Mouse (Mus musculus): ENCODE data around the gene Mettl11b. TPM values are rescaled to one million over a fixed set of nuclear protein-coding genes. Genes with fewer than 3 reads are reported as not detected.
"Not testable (repeated sequence)": the region's sequence is repeated elsewhere in the genome, so short reads cannot be mapped to it uniquely, and the experiment has no call there.

Gene Mettl11b
- total RNA-seq (2014; rRNA removed) (not detected in 2 replicates), polyA plus RNA-seq (2012; rRNA removed) (not detected in 2 replicates)

DNA sequence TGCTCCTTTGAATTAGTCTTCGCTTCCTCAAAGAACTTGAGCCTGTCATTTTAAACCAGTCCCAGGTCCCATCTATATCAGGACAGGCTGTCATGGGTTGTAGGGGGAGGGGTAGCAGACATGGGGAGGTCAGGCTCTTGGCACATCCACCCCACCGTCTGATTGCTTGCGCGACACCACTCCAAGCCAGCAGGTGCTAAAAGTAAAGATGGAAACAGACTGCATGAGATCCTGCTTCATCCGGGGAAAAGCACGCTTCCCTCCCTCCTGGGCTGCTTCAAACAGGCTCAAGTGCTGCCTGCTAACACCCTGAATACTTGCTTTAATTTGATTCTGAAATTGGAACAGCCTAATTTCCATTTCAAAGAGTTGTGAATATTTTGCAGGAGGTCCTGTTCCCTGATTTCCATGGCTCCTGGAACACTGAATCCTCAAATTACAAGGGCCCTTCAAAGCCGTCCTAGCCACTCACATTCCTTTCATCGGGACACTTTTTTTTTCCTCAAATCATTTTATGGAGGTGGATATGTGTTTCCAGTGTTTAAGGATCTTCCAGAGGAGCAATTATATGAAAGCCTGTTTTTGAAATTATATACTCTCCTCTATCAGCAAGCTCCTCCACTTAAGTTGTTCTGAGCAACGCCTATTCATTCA is at the start of gene Mettl11b:
Mettl11b (minus strand) TSS at position 127 of the 654 bp plus-strand sequence.
- Histone ChIP-seq H3K4me1 (ENCODE audit: control insufficient read depth, insufficient read depth, low read length) (no peaks in the 10 kb centered on the region), H3K27ac (replicated peaks; ENCODE audit: insufficient read depth, low read depth, low read length) (no peak within 1 kb of the TSS), H3K79me2 (ENCODE audit: control insufficient read depth, insufficient read depth, low read length) (no peaks in the 10 kb centered on the region), H3K4me3 (ENCODE audit: insufficient read depth, low read depth, low read length) (no peak within 1 kb of the TSS), H3K9ac (ENCODE audit: low read depth, low read length) (no peak within 1 kb of the TSS), H3K36me3 (ENCODE audit: control insufficient read depth, insufficient read depth, low read length) (no peaks in the 10 kb centered on the region), H3K27me3 (ENCODE audit: control insufficient read depth, insufficient read depth, low read length) (no peaks in the 10 kb centered on the region)
- DNase-seq (ENCODE audit: extremely low read depth, low read depth, low spot score) = no peak
- TF ChIP-seq POLR2A (IDR thresholded peaks at IDR 0.05; ENCODE audit: extremely low read depth, insufficient read depth, low read length) (no peak), CTCF (IDR thresholded peaks at IDR 0.05; ENCODE audit: low read depth, low read length) (no peak)
- WGBS = 66% methylated on average over 9 of the region's 9 CpGs

DNA sequence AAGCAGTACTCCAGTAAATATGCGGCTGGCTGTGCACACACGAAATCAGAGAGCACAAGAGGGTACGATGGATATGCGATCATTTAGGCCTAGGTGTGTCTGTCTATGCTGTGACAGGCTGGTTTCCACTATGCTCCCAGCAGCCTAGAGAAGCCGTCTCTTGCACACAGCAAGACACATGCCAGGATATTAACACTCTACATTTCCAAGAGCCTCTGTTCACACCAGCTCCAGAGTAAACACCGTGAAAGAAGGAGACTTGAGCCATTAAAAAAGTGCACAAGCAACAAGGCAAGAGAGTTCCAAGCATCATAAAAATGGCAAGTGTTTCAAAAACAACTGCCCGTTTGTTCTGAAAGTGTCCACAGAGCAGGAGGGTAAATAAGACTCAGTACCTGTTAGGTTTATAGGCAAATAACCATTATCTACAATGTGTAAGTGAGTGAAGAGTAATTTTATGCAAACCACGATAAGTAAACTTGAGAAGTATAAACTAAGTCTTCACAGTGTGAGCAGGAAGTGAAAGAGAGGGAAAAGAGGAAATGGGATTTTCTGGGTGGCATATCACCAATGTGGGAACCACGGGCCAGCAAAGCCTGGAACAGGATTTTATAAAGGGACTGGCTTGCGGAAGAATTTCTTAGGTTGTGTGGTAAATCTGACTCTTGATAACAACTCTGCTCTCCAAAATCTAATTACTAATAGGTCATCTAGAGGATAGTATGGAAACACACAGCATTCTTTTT is 32.6 kb upstream of the Mettl11b start:
- 78% methylated on average over 10 of the region's 10 CpGs for WGBS
- Histone ChIP-seq H3K4me3 (ENCODE audit: insufficient read depth, low read depth, low read length) (no peak overlapping the region), H3K79me2 (ENCODE audit: control insufficient read depth, insufficient read depth, low read length) (no peaks in the 10 kb centered on the region), H3K9ac (ENCODE audit: low read depth, low read length) (no peak overlapping the region), H3K27me3 (ENCODE audit: control insufficient read depth, insufficient read depth, low read length) (no peaks in the 10 kb centered on the region), H3K27ac (replicated peaks; ENCODE audit: insufficient read depth, low read depth, low read length) (no peak overlapping the region), H3K36me3 (ENCODE audit: control insufficient read depth, insufficient read depth, low read length) (no peaks in the 10 kb centered on the region), H3K4me1 (ENCODE audit: control insufficient read depth, insufficient read depth, low read length) (no peaks in the 10 kb centered on the region)
- DNase-seq (ENCODE audit: extremely low read depth, low read depth, low spot score) = no peak
- TF ChIP-seq POLR2A (IDR thresholded peaks at IDR 0.05; ENCODE audit: extremely low read depth, insufficient read depth, low read length) = no peak
- TF ChIP-seq CTCF (IDR thresholded peaks at IDR 0.05; ENCODE audit: low read depth, low read length) = no peak

DNA sequence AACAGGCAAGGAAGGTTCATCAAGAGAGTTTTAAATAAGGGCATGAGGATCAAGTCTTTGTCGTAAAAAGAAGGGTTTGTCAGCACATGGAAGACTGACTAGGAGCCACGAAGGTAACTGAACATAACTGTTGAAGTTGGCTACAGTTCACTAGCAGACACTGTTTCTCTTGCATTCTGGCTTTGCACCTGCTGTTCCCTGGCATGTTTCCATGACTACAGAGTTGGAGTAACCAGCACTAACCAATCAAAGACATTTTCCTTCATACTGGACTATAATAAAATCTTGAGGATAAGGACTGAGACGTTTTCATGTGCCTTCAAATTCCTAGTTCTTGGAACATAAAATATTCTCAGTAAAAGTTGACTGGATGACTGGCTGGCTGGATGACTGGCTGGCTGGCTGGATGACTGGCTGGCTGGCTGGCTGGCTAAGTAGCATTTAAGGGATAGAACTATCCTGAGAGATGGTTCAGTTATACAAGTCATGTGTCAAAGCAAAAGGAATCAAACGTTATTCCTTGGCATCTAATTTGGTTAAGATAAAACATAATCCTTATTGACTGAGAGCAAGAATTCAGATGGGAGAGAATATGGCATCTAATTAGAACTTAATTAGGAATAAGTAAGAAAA is 26.4 kb upstream of the Mettl11b start:
- Histone ChIP-seq H3K36me3 (ENCODE audit: control insufficient read depth, insufficient read depth, low read length) (no peaks in the 10 kb centered on the region), H3K27ac (replicated peaks; ENCODE audit: insufficient read depth, low read depth, low read length) (no peak overlapping the region), H3K4me1 (ENCODE audit: control insufficient read depth, insufficient read depth, low read length) (no peaks in the 10 kb centered on the region), H3K9ac (ENCODE audit: low read depth, low read length) (no peak overlapping the region), H3K4me3 (ENCODE audit: insufficient read depth, low read depth, low read length) (no peak overlapping the region), H3K79me2 (ENCODE audit: control insufficient read depth, insufficient read depth, low read length) (no peaks in the 10 kb centered on the region), H3K27me3 (ENCODE audit: control insufficient read depth, insufficient read depth, low read length) (no peaks in the 10 kb centered on the region)
- no peak for TF ChIP-seq POLR2A (IDR thresholded peaks at IDR 0.05; ENCODE audit: extremely low read depth, insufficient read depth, low read length)
- no peak for TF ChIP-seq CTCF (IDR thresholded peaks at IDR 0.05; ENCODE audit: low read depth, low read length)
- 58% methylated on average over 4 of the region's 4 CpGs for WGBS
- no peak for DNase-seq (ENCODE audit: extremely low read depth, low read depth, low spot score)

DNA sequence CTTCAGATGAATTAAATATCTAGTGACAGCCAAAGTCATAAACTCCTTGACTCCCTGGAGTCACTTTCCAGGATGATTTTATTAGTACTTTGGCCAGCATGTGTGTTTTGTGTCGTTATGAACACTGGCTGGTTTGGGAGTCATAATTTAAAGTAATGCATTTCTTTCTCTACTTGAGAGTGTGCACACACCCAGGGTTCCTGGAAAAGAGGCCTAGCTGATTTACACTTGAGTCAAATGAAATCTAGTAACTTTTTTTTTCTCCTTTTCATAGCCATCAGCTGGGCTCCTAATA is 12.2 kb upstream of the Mettl11b start:
- no peak for DNase-seq (ENCODE audit: extremely low read depth, low read depth, low spot score)
- TF ChIP-seq CTCF (IDR thresholded peaks at IDR 0.05; ENCODE audit: low read depth, low read length) (no peak), POLR2A (IDR thresholded peaks at IDR 0.05; ENCODE audit: extremely low read depth, insufficient read depth, low read length) (no peak)

DNA sequence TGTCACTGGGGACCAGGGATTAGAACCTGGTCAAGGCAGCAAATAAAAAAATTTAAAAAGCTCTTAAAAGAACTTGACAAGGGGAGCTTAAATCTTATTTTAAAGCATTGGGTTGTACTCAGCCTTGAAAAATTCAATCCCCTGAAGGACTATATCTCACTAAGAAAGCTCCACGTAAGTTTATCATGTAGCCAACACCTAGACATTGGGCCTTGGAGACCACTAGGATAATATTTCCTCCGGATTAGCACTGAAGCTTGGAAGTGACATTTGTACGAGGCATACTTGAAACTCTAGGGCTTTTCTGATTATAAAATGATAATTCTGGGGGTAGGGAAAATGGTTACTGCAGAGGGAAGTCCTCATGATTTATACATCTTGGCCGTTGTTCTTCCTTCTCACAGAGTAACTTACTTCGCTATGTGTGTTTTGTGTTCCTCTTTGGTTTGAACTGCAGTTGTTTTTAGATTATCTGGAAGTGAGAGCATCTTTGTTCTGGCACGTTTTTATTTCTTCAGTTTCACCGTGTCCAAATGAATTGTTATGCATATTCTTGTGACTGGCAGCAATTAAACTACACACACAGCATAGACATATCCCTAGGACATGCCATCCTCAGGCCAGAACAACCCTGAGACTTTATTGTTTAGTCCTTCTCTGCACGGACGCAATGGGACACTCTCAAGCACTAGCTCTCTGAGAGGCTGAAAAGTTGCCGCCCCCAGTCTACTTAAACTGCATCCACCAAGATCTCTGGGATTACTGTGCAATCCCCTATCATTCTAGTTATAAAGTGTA is 11.6 kb upstream of the Mettl11b start:
- H3K4me1 ChIP-seq (ENCODE audit: control insufficient read depth, insufficient read depth, low read length) = no peaks in the 10 kb centered on the region
- no peak for TF ChIP-seq CTCF (IDR thresholded peaks at IDR 0.05; ENCODE audit: low read depth, low read length)
- no peak for TF ChIP-seq POLR2A (IDR thresholded peaks at IDR 0.05; ENCODE audit: extremely low read depth, insufficient read depth, low read length)
- no peaks in the 10 kb centered on the region for H3K36me3 ChIP-seq (ENCODE audit: control insufficient read depth, insufficient read depth, low read length)
- H3K9ac ChIP-seq (ENCODE audit: low read depth, low read length) = no peak overlapping the region
- H3K27me3 ChIP-seq (ENCODE audit: control insufficient read depth, insufficient read depth, low read length) = no peaks in the 10 kb centered on the region
- no peak overlapping the region for H3K27ac ChIP-seq (replicated peaks; ENCODE audit: insufficient read depth, low read depth, low read length)
- DNase-seq (ENCODE audit: extremely low read depth, low read depth, low spot score) = no peak
- no peaks in the 10 kb centered on the region for H3K79me2 ChIP-seq (ENCODE audit: control insufficient read depth, insufficient read depth, low read length)
- H3K4me3 ChIP-seq (ENCODE audit: insufficient read depth, low read depth, low read length) = no peak overlapping the region
- WGBS = 83% methylated on average over 10 of the region's 10 CpGs

More for the DNA sequence above, 12.2 kb upstream of the Mettl11b start:
- H3K79me2 ChIP-seq (ENCODE audit: control insufficient read depth, insufficient read depth, low read length) = no peaks in the 10 kb centered on the region
- no peak overlapping the region for H3K27ac ChIP-seq (replicated peaks; ENCODE audit: insufficient read depth, low read depth, low read length)
- H3K27me3 ChIP-seq (ENCODE audit: control insufficient read depth, insufficient read depth, low read length) = no peaks in the 10 kb centered on the region
- H3K4me3 ChIP-seq (ENCODE audit: insufficient read depth, low read depth, low read length) = no peak overlapping the region
- WGBS = 82% methylated on average over 1 of the region's 1 CpGs
- no peaks in the 10 kb centered on the region for H3K36me3 ChIP-seq (ENCODE audit: control insufficient read depth, insufficient read depth, low read length)
- H3K9ac ChIP-seq (ENCODE audit: low read depth, low read length) = no peak overlapping the region
- no peaks in the 10 kb centered on the region for H3K4me1 ChIP-seq (ENCODE audit: control insufficient read depth, insufficient read depth, low read length)

DNA sequence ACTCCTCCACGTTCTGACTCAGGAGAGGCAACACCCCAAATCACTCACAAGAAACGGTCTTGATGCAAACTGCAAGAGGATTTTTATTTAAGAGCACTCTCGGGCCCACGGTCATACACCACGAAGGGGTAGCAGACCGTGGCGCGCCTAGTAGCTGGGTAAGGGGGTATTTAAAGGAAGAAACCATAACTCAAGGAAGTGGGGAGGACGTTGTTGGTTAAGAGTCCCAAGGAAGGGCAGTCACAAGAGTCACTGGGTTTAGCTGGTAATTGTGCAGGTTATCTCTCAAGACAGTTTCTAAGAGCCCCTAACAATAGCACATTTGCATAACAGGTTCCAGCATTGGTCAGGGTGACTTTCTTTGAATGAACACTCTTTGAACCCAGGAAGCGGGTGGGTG is 6.1 kb upstream of the Mettl11b start:
- DNase-seq (ENCODE audit: extremely low read depth, low read depth, low spot score); H3K36me3 ChIP-seq (ENCODE audit: control insufficient read depth, insufficient read depth, low read length); H3K27me3 ChIP-seq (ENCODE audit: control insufficient read depth, insufficient read depth, low read length); H3K9ac ChIP-seq (ENCODE audit: low read depth, low read length); H3K4me1 ChIP-seq (ENCODE audit: control insufficient read depth, insufficient read depth, low read length); H3K27ac ChIP-seq (replicated peaks; ENCODE audit: insufficient read depth, low read depth, low read length); H3K4me3 ChIP-seq (ENCODE audit: insufficient read depth, low read depth, low read length); H3K79me2 ChIP-seq (ENCODE audit: control insufficient read depth, insufficient read depth, low read length): not testable (repeated sequence)
- 93% methylated on average over 10 of the region's 10 CpGs for WGBS
